Mouse (Mus musculus) frontal cortex, postnatal 14 days (tissue): ENCODE results near the gene Tmem14c.

Experiments used
- DNase-seq, 2 experiments: peaks; one replicate each; pipeline ENCODE4 v3.0.0; 2022; ENCODE audit warnings: low spot score in 2 of 2

Tmem14c gene

DNA sequence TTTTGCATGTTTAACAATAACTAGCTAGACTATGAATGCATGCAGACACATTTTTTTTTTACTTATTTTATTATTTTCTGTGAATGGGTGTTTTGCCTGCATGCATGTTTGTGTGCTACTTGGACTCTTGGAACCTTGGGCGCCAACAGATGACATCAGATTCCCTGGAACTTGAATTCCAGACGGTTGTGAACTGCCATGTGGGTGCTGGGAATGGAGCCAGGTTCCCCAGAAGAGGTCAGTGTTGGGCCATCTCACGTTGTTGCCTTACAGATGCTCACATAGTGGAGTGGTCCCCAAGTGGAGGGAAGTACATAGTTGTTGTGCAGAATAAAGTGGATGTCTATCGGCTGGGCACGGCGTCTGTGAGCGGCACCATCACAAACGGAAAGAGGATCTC, 7.1 kb upstream of the Tmem14c start:
- no peak for DNase-seq

DNA sequence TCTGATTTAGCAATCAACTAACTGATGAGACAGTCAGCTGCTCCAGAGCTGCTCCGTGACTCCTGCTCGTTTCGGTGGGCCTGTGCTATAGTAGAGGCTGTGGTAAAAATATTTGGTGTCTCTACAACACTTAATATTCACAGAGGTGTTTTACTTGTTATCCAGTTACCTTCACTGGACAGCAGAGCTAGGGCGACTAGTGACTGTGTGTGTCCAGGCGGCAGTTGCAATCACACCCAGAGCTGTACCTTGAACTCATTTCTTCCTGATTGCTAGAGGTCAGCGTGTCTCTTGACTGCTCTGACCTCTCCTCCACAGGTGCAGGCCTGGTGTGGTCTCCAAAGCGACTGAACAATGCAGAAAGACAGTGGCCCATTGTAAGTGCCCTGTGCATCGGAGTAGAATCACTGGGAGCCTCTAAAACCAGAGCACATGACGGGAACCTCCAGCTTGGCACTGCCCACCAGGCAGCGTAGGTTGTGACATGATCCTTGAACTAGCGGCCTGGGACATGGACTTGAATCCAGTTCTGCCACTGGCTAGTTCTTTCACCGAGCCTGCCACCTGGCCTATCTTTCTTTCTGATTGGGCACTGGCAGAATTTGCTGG, 809 bp downstream of the Tmem14c start:
- DNase-seq = no peak

DNA sequence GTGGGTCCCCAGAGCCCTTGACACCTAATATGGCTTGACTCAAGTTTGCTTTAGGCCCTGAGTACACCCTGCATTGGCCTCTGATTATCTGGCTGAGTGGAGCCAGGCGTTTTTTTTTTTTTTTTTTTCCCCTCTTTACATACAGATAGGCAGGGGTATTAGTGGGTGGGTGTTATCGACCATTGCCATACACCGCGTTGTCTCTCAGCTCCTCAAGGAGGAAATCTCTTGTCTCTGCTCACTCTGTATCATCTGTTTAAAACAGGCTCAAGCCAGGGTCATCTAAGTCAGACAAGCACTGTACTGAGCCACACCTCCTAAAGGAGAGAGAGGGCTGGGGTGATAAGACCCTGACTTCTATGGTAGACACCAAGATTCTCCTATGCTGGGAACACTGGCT, 1.7 kb downstream of the Tmem14c start:
- no peak for DNase-seq

- no peak for DNase-seq
Measured at GRCm38 (mm10) chr13:41018236-41018635, 2.1 kb downstream of the Tmem14c start.

DNA sequence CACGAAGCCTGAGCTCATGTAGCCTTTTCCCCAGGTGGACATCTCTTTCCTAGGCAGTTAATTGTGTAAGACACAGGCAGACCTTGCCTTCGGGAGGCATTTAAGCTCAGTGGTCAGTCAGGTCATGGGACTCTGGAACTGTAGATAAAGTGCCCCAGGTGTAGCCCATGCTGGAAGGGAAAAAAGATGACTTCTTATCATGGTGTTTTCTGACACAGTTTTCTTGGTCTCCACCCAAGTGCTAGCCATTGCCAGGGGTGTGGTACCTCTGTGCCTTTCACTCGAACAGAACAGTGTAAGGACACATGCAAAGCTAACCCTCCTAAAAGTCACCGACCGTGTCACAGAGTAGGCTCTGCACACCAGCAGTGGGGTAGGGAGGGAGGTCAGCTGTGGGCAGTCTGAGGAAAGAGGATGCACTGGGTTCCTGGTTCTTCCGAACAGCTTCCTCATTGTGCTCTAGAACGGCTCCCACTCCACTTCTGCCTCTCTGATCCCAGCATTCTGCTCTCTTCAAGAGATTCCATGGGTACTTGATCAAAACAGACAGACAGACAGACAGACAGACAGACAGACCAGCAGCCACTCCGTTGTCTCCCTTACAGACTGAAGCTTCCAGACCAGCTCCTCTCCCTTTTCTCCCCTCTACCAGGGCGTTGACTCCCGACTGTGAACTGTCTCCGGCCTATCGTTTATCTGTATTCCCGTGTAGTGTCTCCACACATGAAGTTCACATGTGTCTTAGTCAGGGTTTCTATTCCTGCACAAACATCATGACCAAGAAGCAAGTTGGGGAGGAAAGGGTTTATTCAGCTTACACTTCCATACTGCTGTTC, 2.9 kb downstream of the Tmem14c start:
- no peak for DNase-seq

DNA sequence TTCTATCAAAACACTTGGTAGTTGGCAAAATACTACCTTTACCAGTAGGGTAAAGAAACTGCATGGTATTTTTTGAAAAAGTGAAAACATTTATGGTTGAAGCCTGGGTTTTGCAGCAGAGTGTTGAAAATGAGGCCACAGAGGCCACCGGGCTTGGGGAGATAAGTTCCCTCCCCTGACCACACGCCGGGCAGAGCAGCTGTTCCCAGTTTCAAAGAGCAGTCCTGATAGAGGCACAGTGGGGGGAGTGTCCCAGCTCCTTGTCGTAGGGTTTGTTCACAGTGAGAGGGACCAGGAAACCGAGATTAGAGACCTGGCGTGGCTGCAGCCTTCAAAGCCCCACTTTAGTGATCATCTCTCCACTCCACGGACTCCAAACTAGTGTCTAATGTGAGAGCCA, 4.4 kb downstream of the Tmem14c start:
- DNase-seq = no peak

- DNase-seq = no peak
Measured at GRCm38 (mm10) chr13:41021607-41022006, 5.5 kb downstream of the Tmem14c start.

DNA sequence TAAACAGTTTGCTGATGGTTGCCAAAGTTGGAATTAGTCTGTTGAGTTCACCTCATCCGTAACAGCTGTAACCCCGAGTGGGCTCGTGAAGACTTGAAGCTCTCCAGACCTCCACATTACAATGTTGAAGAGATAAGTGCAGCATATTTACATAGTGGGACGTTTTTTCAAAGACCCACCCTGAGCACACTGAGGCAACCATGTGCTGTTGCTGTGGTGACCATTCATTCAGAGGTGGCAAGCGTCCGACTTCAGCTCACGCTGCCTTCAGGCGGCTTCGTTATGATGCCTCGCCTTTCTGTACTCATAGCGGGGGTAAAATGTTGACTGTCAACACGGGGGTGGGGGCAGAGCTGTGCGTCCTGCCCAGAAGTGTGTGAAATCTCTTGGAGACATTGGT, 6.0 kb downstream of the Tmem14c start:
- no peak for DNase-seq

DNA sequence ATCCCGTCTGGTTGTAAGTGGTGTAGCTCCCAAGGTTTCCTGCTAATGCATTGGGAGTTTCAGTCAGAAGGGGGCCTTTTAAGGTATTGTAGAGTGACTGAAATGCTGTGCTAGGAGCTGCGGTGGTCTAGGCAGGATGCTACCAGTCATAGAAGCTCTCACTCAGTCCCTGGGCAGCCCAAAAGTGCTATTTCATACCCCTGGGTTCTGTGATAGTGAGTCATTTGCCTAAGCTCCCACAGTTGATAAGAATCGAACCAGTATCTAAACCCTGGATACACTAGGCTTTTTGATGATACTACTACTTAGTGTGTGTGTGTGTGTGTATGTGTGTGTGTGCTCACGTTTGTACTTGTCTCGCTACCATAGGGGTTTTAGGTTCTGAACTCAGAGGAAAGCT, 14.0 kb downstream of the Tmem14c start:
- no peak for DNase-seq

- DNase-seq = no peak
Measured at GRCm38 (mm10) chr13:41042511-41042910, 26.4 kb downstream of the Tmem14c start.

- DNase-seq = no peak
Measured at GRCm38 (mm10) chr13:41045901-41046300, 29.8 kb downstream of the Tmem14c start.

DNA sequence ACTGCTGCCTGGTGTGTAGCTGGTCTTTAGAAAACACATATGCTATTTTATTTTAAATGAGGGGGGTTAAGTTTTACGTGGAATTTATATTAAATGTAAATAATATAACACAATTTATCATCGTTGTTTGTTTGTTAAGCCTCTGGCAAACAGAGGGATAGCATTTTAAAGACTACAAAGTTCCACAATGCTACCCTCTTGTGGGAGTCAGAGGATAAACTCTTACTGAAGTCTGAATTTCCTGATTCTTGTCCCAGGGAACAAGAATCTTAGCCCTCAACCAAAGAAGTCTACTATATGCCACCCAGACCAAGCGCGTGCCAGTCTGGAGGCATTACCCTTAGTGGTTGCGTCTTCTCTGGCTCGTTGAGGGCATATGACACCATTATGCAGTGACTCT, 31.2 kb downstream of the Tmem14c start:
- DNase-seq = no peak

GRCm38 (mm10) chr13:41051965-41052364, 35.9 kb downstream of the Tmem14c start:
- no peak for DNase-seq

GRCm38 (mm10) chr13:41067618-41068017, 51.5 kb downstream of the Tmem14c start:
- no peak for DNase-seq

GRCm38 (mm10) chr13:41071617-41072016, 55.5 kb downstream of the Tmem14c start:
- no peak for DNase-seq
